Mouse (Mus musculus) megakaryocyte, embryonic 14.5 days (primary cell): ENCODE measurements around the gene Lekr1. TPM values are rescaled to one million over a fixed set of nuclear protein-coding genes. Genes with fewer than 3 reads are reported as not detected.

Experiments used
- H3K27me3 ChIP-seq: replicated peaks from 2 replicates; pipeline ENCODE3; 2012; ENCODE audit warnings: inconsistent platforms
- H3K36me3 ChIP-seq: replicated peaks from 2 replicates; pipeline ENCODE3; 2012; ENCODE audit warnings: low read length, inconsistent platforms, mixed read lengths
- H3K4me1 ChIP-seq: 2 replicates; pipeline ENCODE4 v1.6.1; 2012; ENCODE audit warnings: inconsistent platforms
- H3K4me3 ChIP-seq: replicated peaks from 2 replicates; pipeline ENCODE3; 2012; ENCODE audit warnings: moderate library complexity, mild to moderate bottlenecking, inconsistent platforms
- H3K9me3 ChIP-seq: 2 replicates; pipeline ENCODE4 v1.6.1; 2012; ENCODE audit warnings: inconsistent platforms
- FLI1 ChIP-seq: IDR thresholded peaks from 2 replicates; pipeline ENCODE4 v1.6.1; 2012; ENCODE audit warnings: low read length, inconsistent platforms, mixed read lengths
- GATA1 ChIP-seq: IDR thresholded peaks from 3 replicates; pipeline ENCODE4 v1.6.1; 2012; ENCODE audit warnings: mixed read lengths, low read length, inconsistent platforms, borderline replicate concordance
- polyA plus RNA-seq: library from polyadenylated mRNA; stranded (reverse); fragments of >175 nt; gene quantifications from 2 replicates; pipeline ENCODE4 v1.2.3, GENCODE M21; 2012; ENCODE audit warnings: low replicate concordance; ENCODE audit not compliant: insufficient read depth

Lekr1 gene
- polyA plus RNA-seq: 1.2 TPM in 1 of 2 replicates, not detected in the other

- no peak for TF ChIP-seq FLI1
- no peak for TF ChIP-seq GATA1
- H3K4me3 ChIP-seq: peak within 1 kb of the TSS; percentile 95
Observed at GRCm38 (mm10) chr3:65665977-65666766, at the start of gene Lekr1. Lekr1 (plus strand) TSS chr3:65666228.

GRCm38 (mm10) chr3:65617507-65617906 lies 48.5 kb upstream of the Lekr1 start:
- TF ChIP-seq FLI1 (no peak), GATA1 (no peak)
- no peak overlapping the region for H3K4me3 ChIP-seq
- no peaks in the 10 kb centered on the region for H3K27me3 ChIP-seq
- peaks cover 5% of the 10 kb centered on the region for H3K9me3 ChIP-seq
- H3K4me1 ChIP-seq: no peaks in the 10 kb centered on the region
- H3K36me3 ChIP-seq: no peaks in the 10 kb centered on the region

More at GRCm38 (mm10) chr3:65665977-65666766, at the start of gene Lekr1:
- Histone ChIP-seq H3K9me3 (no peaks in the 10 kb centered on the region), H3K4me1 (peaks cover 26% of the 10 kb centered on the region), H3K27me3 (no peaks in the 10 kb centered on the region), H3K36me3 (peaks cover 12% of the 10 kb centered on the region)

- Histone ChIP-seq H3K4me1 (no peaks in the 10 kb centered on the region), H3K4me3 (no peak overlapping the region), H3K27me3 (no peaks in the 10 kb centered on the region), H3K36me3 (no peaks in the 10 kb centered on the region), H3K9me3 (peaks cover 9% of the 10 kb centered on the region)
- TF ChIP-seq FLI1: no peak
- no peak for TF ChIP-seq GATA1
Observed at GRCm38 (mm10) chr3:65619340-65619739, 46.7 kb upstream of the Lekr1 start.

- Histone ChIP-seq H3K4me3 (no peak overlapping the region), H3K27me3 (no peaks in the 10 kb centered on the region), H3K36me3 (no peaks in the 10 kb centered on the region), H3K9me3 (peaks cover 9% of the 10 kb centered on the region), H3K4me1 (no peaks in the 10 kb centered on the region)
- no peak for TF ChIP-seq FLI1
- TF ChIP-seq GATA1: no peak
Observed at GRCm38 (mm10) chr3:65623057-65623456, 43.0 kb upstream of the Lekr1 start.

GRCm38 (mm10) chr3:65625496-65626289 lies 40.3 kb upstream of the Lekr1 start:
- Histone ChIP-seq H3K27me3 (no peaks in the 10 kb centered on the region), H3K36me3 (no peaks in the 10 kb centered on the region), H3K9me3 (peaks cover 9% of the 10 kb centered on the region), H3K4me1 (no peaks in the 10 kb centered on the region), H3K4me3 (no peak overlapping the region)
- TF ChIP-seq GATA1: no peak

GRCm38 (mm10) chr3:65626290-65626914 lies 39.6 kb upstream of the Lekr1 start:
- TF ChIP-seq GATA1 (no peak), FLI1 (no peak)
- Histone ChIP-seq H3K27me3 (no peaks in the 10 kb centered on the region), H3K36me3 (no peaks in the 10 kb centered on the region), H3K4me1 (no peaks in the 10 kb centered on the region), H3K9me3 (peaks cover 13% of the 10 kb centered on the region), H3K4me3 (no peak overlapping the region)

- H3K36me3 ChIP-seq: no peaks in the 10 kb centered on the region
- H3K4me1 ChIP-seq: no peaks in the 10 kb centered on the region
- no peaks in the 10 kb centered on the region for H3K27me3 ChIP-seq
- peaks cover 11% of the 10 kb centered on the region for H3K9me3 ChIP-seq
- H3K4me3 ChIP-seq: no peak overlapping the region
- TF ChIP-seq GATA1 (no peak), FLI1 (no peak)
Observed at GRCm38 (mm10) chr3:65627021-65627706, 38.9 kb upstream of the Lekr1 start.

- Histone ChIP-seq H3K9me3 (peaks cover 6% of the 10 kb centered on the region), H3K4me3 (no peak overlapping the region), H3K36me3 (no peaks in the 10 kb centered on the region), H3K27me3 (no peaks in the 10 kb centered on the region), H3K4me1 (no peaks in the 10 kb centered on the region)
- TF ChIP-seq GATA1: no peak
- no peak for TF ChIP-seq FLI1
Observed at GRCm38 (mm10) chr3:65627707-65628028, 38.4 kb upstream of the Lekr1 start.

GRCm38 (mm10) chr3:65629565-65630112 lies 36.4 kb upstream of the Lekr1 start:
- no peaks in the 10 kb centered on the region for H3K4me1 ChIP-seq
- H3K36me3 ChIP-seq: no peaks in the 10 kb centered on the region
- 0 out of 2 replicates have a peak, but pooled peaks cover 5% of the 10 kb centered on the region for H3K9me3 ChIP-seq
- H3K27me3 ChIP-seq: no peaks in the 10 kb centered on the region
- TF ChIP-seq GATA1: no peak
- TF ChIP-seq FLI1: no peak
- no peak overlapping the region for H3K4me3 ChIP-seq
